Mouse (Mus musculus): ENCODE data around the gene Cry1. TPM values are rescaled to one million over a fixed set of nuclear protein-coding genes. Genes with fewer than 3 reads are reported as not detected.

Gene Cry1
- total and polyA plus RNA-seq, 2 experiments from 2014 or later: 24.3 to 29.7 TPM

- Histone ChIP-seq H3K9ac (peak overlapping the region; percentile 74), H3K4me1 (ENCODE audit: insufficient read depth) (no peaks in the 10 kb centered on the region), H3K36me3 (ENCODE audit: insufficient read depth) (no peaks in the 10 kb centered on the region), H3K27ac (ENCODE audit: low read depth, low read length) (peak overlapping the region; percentile 94), H3K4me3 (ENCODE audit: low read depth, low read length) (peak overlapping the region; percentile 83), H3K27me3 (ENCODE audit: insufficient read depth, low read length) (no peaks in the 10 kb centered on the region), H3K9me3 (ENCODE audit: low read length) (no peaks in the 10 kb centered on the region), H3K4me2 (ENCODE audit: low read depth) (peak overlapping the region; percentile 95)
- 25% methylated on average over 14 of the region's 14 CpGs for WGBS
- peak; percentile 45 for TF ChIP-seq CTCF (IDR thresholded peaks at IDR 0.05; ENCODE audit: low read depth)
- ATAC-seq: no peak
- peak; percentile 9 for DNase-seq
These were observed 1.0 kb upstream of the Cry1 start for GRCm38 (mm10) chr10:85185639-85186498.

DNA sequence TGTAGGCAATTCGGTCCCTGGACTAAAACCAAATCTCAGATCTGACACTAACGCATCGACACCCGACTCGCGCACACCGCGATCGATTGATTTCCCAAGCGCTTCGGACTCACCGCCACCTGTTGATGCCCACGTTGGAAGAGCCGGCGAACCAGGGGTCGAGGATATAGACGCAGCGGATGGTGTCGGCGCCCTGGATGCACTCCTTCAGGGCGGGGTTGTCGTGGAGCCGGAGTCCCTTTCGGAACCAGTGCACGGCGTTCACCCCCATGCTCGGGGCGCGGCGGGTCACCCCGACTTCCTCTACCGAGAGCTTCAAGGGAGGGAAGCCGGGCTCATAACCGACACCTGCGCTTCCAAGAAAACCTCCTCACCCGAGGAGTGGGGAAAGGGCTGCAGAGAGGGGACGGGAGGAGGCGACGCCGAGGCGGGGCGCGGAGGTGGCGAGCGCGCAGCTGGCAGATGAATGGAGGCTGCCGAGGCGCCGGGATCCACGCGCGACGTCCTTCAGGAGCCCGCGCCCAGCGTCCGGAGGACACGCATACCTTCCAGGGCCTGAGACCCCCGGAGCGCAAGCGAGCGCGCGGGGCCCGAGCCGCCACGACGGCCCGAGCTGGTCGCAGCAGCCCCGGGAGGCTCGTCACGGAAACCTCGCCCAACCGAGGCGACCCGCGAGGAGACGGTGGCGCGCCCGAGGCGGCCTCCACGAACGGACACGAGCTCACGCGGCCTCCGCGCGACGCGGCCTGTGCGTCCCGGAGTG is 482 bp downstream of the Cry1 start:
- DNase-seq (no peak), ATAC-seq (peak; percentile 28)
- Histone ChIP-seq H3K27me3 (ENCODE audit: insufficient read depth, low read length) (no peaks in the 10 kb centered on the region), H3K4me1 (ENCODE audit: insufficient read depth) (no peaks in the 10 kb centered on the region), H3K4me3 (ENCODE audit: low read depth, low read length) (peak overlapping the region; percentile 83), H3K27ac (ENCODE audit: low read depth, low read length) (peak overlapping the region; percentile 94), H3K9me3 (ENCODE audit: low read length) (no peaks in the 10 kb centered on the region), H3K9ac (peak overlapping the region; percentile 74), H3K36me3 (ENCODE audit: insufficient read depth) (no peaks in the 10 kb centered on the region), H3K4me2 (ENCODE audit: low read depth) (peak overlapping the region; percentile 95)
- WGBS: 3% methylated on average over 87 of the region's 95 CpGs
- no peak for TF ChIP-seq CTCF (IDR thresholded peaks at IDR 0.05; ENCODE audit: low read depth)

DNA sequence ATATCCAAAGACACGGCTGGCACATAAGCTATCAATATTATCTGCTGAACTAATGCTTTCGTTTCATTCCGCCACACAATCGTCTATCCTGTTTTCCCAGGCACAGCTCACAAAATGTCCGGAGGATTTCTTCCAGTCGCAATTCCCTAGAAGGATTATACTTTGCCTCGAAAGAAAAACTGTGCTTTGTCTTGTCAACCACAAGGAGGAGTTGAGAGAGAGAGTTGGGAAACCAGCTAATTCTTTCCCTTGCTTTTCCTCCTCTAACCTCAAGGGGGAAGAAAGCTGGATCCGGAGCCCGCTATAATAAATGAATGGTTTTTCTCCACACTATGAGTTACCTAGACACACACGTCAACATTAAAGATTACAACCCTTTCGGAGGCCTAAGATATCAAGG is 1.2 kb downstream of the Cry1 start:
- WGBS: under 1% methylated on average over 11 of the region's 11 CpGs
- ATAC-seq: peak; percentile 34
- H3K4me2 ChIP-seq (ENCODE audit: low read depth): peak overlapping the region; percentile 95

GRCm38 (mm10) chr10:85182766-85183165 is 2.1 kb downstream of the Cry1 start:
- no peaks in the 10 kb centered on the region for H3K4me1 ChIP-seq (ENCODE audit: insufficient read depth)
- H3K9ac ChIP-seq: peak overlapping the region; percentile 56
- peak overlapping the region; percentile 75; the same call in 1 of the 2 replicates for H3K27ac ChIP-seq (ENCODE audit: low read depth, low read length)
- H3K9me3 ChIP-seq (ENCODE audit: low read length): no peaks in the 10 kb centered on the region
- TF ChIP-seq CTCF (IDR thresholded peaks at IDR 0.05; ENCODE audit: low read depth): no peak
- ATAC-seq (no peak), DNase-seq (no peak)
- no peaks in the 10 kb centered on the region for H3K36me3 ChIP-seq (ENCODE audit: insufficient read depth)
- H3K4me3 ChIP-seq (ENCODE audit: low read depth, low read length): peak overlapping the region; percentile 83
- peak overlapping the region; percentile 95 for H3K4me2 ChIP-seq (ENCODE audit: low read depth)
- no peaks in the 10 kb centered on the region for H3K27me3 ChIP-seq (ENCODE audit: insufficient read depth, low read length)
- WGBS: 78% methylated on average over 10 of the region's 10 CpGs

More for the DNA sequence above, 1.2 kb downstream of the Cry1 start:
- peak; percentile 87 for DNase-seq
- H3K27me3 ChIP-seq (ENCODE audit: insufficient read depth, low read length): no peaks in the 10 kb centered on the region
- H3K4me3 ChIP-seq (ENCODE audit: low read depth, low read length): peak overlapping the region; percentile 83
- H3K9me3 ChIP-seq (ENCODE audit: low read length): no peaks in the 10 kb centered on the region
- H3K9ac ChIP-seq: peak overlapping the region; percentile 74
- H3K4me1 ChIP-seq (ENCODE audit: insufficient read depth): no peaks in the 10 kb centered on the region
- H3K36me3 ChIP-seq (ENCODE audit: insufficient read depth): no peaks in the 10 kb centered on the region
- TF ChIP-seq CTCF (IDR thresholded peaks at IDR 0.05; ENCODE audit: low read depth): peak; percentile 85
- peak overlapping the region; percentile 75 for H3K27ac ChIP-seq (ENCODE audit: low read depth, low read length)

DNA sequence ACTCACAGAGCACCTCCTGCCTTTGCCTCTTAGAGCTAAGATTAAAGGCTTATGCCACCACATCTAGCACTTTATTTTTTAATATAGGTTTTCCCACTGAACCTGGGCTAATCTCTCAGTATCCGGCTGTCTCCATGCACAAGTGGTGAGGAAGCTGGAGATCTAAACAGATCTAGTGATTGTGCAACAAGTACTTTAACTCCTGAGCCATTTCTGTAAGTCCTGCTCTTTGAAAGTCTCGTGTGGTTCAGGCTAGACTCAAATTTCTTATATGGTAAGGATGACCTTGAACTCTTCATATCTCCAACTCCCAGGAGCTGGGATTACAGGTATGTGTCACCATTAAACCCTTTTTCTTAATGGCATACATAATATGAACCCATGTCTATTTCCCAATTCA is 8.2 kb downstream of the Cry1 start:
- Histone ChIP-seq H3K4me3 (ENCODE audit: low read depth, low read length) (no peak overlapping the region), H3K4me1 (ENCODE audit: insufficient read depth) (no peaks in the 10 kb centered on the region), H3K4me2 (ENCODE audit: low read depth) (no peak overlapping the region), H3K27ac (ENCODE audit: low read depth, low read length) (no peak overlapping the region), H3K27me3 (ENCODE audit: insufficient read depth, low read length) (no peaks in the 10 kb centered on the region), H3K9ac (no peak overlapping the region), H3K36me3 (ENCODE audit: insufficient read depth) (no peaks in the 10 kb centered on the region), H3K9me3 (ENCODE audit: low read length) (no peaks in the 10 kb centered on the region)
- DNase-seq: no peak
- TF ChIP-seq CTCF (IDR thresholded peaks at IDR 0.05; ENCODE audit: low read depth): no peak
- no peak for ATAC-seq
- 81% methylated on average over 2 of the region's 2 CpGs for WGBS

DNA sequence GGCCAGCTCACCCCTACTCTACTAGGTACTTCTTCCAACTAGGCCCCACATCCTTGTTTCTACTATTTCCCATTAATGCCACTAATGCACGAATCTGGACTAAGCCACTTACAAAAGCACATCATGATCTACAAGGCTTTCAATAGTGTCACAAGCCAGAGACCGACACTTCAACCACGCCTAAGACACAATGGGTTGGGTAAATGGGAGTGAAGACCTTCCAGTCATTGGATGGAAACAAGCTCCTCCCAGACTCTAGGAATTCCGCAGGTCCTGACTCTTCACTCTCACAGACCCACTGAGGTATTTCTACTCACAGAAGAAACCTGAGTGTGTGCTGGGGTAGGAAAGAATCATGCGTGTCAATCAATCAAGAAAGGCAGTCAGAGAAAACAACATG is 19.6 kb downstream of the Cry1 start:
- H3K27ac ChIP-seq (ENCODE audit: low read depth, low read length): no peak overlapping the region
- ATAC-seq (no peak), DNase-seq (no peak)
- no peaks in the 10 kb centered on the region for H3K9me3 ChIP-seq (ENCODE audit: low read length)
- H3K27me3 ChIP-seq (ENCODE audit: insufficient read depth, low read length): no peaks in the 10 kb centered on the region
- H3K36me3 ChIP-seq (ENCODE audit: insufficient read depth): no peaks in the 10 kb centered on the region
- H3K9ac ChIP-seq: no peak overlapping the region
- H3K4me1 ChIP-seq (ENCODE audit: insufficient read depth): peaks cover 9% of the 10 kb centered on the region; the same call in 1 of the 2 replicates
- no peak for TF ChIP-seq CTCF (IDR thresholded peaks at IDR 0.05; ENCODE audit: low read depth)
- no peak overlapping the region for H3K4me3 ChIP-seq (ENCODE audit: low read depth, low read length)
- no peak overlapping the region for H3K4me2 ChIP-seq (ENCODE audit: low read depth)
- 82% methylated on average over 5 of the region's 5 CpGs for WGBS

- no peaks in the 10 kb centered on the region for H3K9me3 ChIP-seq (ENCODE audit: low read length)
- ATAC-seq: no peak
- H3K27me3 ChIP-seq (ENCODE audit: insufficient read depth, low read length): no peaks in the 10 kb centered on the region
- no peak for DNase-seq
- no peak overlapping the region for H3K27ac ChIP-seq (ENCODE audit: low read depth, low read length)
- H3K9ac ChIP-seq: no peak overlapping the region
- H3K4me2 ChIP-seq (ENCODE audit: low read depth): no peak overlapping the region
- no peak overlapping the region for H3K4me3 ChIP-seq (ENCODE audit: low read depth, low read length)
- H3K36me3 ChIP-seq (ENCODE audit: insufficient read depth): no peaks in the 10 kb centered on the region
- TF ChIP-seq CTCF (IDR thresholded peaks at IDR 0.05; ENCODE audit: low read depth): no peak
- peaks cover 9% of the 10 kb centered on the region; the same call in 1 of the 2 replicates for H3K4me1 ChIP-seq (ENCODE audit: insufficient read depth)
- 83% methylated on average over 13 of the region's 13 CpGs for WGBS
These were observed 20.1 kb downstream of the Cry1 start for GRCm38 (mm10) chr10:85164791-85165190.
